Mouse (Mus musculus) stomach, postnatal 0 days (tissue): ENCODE measurements at regions not wholly inside any gene's neighbourhood (a gene's known extent, or its start where the extent isn't known, plus 50 kb on each side); places are given as distances from the start of the nearest gene placed in this dataset.

ENCODE experiments used
- CTCF ChIP-seq: IDR thresholded peaks from 2 replicates; pipeline ENCODE4 v1.5.1; 2016; ENCODE audit warnings: antibody characterized with exemption, low read depth, mild to moderate bottlenecking, moderate library complexity
- EP300 ChIP-seq: optimal IDR thresholded peaks from 2 replicates; pipeline ENCODE3; 2016; ENCODE audit warnings: antibody characterized with exemption

GRCm38 (mm10) chr15:51677266-51677665, 2207.4 kb upstream of the Gm7489 start:
- TF ChIP-seq CTCF, result peak; percentile 44
- TF ChIP-seq EP300, result no peak
